Mouse (Mus musculus) bone marrow, adult 2 months (tissue): ENCODE measurements at regions not wholly inside any gene's neighbourhood (a gene's known extent, or its start where the extent isn't known, plus 50 kb on each side); places are given as distances from the start of the nearest gene placed in this dataset.

ENCODE experiments used
- CTCF ChIP-seq: fragments of 200-500 bp; IDR thresholded peaks from 2 replicates; pipeline ENCODE4 v1.5.1; 2011; ENCODE audit warnings: low read length, control low read depth; ENCODE audit not compliant: control insufficient read depth, insufficient read depth
- POLR2A ChIP-seq: fragments of 200-500 bp; IDR thresholded peaks from 2 replicates; pipeline ENCODE4 v1.6.1; 2011; ENCODE audit warnings: low read depth, mild to moderate bottlenecking, control low read depth, low read length, borderline replicate concordance; ENCODE audit not compliant: control insufficient read depth

DNA sequence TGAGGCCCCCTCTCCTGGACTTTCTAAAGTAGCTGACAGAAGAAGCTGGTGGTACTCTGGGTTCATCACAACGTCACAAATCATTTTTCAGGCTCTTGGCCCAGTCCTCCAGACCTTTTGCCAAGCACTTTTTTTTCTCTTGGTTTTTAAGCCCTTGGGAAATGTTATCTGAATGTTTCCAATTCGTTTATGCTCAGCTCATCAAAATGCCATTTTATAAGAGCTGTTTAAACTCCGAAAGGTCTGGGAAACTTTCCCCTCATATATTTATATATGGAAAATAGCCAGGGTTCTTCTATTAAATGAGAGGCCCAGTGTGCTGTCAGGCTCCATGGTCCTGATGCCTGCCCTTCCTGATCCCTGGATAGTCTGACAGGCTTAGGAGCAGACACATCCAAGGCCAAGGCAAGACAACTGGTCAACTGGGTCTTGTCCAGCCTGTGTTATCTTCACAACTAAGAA is 64.1 kb upstream of the Spdye4c start:
- no peak for TF ChIP-seq CTCF
- TF ChIP-seq POLR2A, result no peak
